Mouse (Mus musculus): Measurements from ENCODE around the gene Olfr1204. TPM values are rescaled to one million over a fixed set of nuclear protein-coding genes. Genes with fewer than 3 reads are reported as not detected.

Olfr1204 gene
- total RNA-seq (2021), result not detected
- long read RNA-seq, experiment 1, result 0 reads
- long read RNA-seq, experiment 2, result 0 reads

DNA sequence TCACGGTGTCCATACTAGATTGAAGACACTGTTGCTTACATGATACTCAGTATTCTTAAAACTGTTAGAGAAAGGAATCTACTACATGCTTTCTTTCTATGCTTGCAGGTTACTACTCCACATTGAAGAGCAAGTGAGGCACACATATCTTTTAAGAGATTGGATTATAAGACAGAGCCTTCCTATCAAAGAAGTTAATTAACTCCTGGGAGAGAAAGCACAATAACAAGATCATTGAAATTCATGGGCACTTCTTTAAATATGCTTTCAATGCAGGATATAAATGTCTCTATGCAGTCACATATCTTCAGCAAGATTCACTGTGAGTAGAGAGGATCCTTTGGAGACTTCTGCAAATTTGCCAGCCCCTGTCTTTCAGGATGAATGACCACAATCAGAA is at the start of gene Olfr1204:
Gene Olfr1204 (plus strand): TSS at position 301 of the 400 bp plus-strand sequence.
- no peak for DNase-seq

DNA sequence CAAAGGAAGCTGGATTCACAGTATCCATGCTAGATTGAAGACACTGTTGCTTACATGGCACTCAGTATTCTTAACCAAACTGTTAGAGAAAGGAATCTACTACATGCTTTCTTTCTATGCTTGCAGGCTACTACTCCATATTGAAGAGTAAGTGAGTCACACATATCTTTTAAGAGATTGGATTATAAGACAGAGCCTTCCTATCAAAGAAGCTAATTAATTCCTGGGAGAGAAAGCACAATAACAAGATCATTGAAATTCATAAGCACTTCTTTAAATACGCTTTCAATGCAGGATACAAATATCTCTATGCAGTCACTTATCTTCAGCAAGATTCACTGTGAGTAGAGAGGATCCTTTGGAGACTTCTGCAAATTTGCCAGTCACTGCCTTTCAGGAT is 34.9 kb upstream of the Olfr1204 start, which contains the start of gene Olfr1202:
Gene Olfr1202 (plus strand): TSS at position 301 of the 400 bp plus-strand sequence.
- no peak for DNase-seq

DNA sequence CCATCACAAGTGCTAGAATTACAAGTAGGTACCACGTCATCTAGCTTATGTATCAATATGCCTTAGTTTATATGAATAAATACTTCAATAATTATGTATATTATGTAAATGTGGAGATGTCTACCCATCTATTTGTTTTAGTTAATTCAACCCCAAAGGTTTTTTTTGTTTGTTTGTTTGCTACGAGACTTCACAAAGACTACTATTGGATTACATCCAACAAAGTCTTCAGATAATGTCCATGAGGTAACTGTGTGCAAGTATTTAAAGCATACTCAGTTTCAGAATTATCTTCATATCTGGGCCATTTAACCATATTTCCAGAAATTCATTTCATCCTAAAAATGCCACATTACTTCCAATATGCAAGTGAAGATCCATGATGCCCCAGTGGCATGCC is 19.7 kb upstream of the Olfr1204 start, which contains the start of gene Olfr1205:
Gene Olfr1205 (plus strand): TSS at position 301 of the 400 bp plus-strand sequence.
- DNase-seq, result no peak

DNA sequence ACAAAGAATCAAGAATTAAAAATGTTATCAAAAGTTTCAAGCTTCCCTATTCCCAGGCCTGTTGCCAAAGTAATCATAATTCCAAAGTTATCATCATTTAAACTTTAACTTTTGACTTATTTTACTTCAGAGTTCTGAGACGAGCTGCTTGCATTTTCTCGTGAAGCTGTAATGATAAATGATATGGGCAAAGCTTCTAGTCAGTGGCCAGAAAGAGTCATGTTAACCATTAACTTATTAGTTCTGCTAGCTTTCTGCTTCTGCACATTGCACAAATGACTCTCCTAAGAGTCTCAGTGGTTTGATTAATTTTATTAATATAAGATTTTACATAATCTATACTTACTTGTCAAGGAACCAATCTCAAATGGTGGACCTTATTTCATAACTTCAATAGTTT is 10.6 kb upstream of the Olfr1204 start:
- no peak for DNase-seq

DNA sequence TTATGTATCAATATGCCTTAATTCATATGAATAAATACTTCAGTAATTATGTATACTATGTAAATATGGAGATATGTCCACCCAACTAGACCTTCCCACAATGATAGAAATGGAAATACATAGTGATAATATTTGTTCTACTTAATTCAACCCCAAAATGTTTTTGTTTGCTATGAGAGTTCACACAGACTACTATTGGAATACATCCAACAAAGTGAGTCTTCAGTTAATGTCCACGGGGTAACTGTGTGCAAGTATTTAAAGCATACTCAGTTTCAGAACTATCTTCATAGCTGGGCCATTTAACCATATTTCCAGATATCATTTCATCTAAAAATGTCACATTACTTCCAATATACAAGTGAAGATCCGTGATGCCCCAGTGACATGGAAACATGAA is 13.8 kb downstream of the Olfr1204 start, which contains the start of gene Olfr1206:
Gene Olfr1206 (plus strand): TSS at position 301 of the 400 bp plus-strand sequence.
- no peak for DNase-seq

DNA sequence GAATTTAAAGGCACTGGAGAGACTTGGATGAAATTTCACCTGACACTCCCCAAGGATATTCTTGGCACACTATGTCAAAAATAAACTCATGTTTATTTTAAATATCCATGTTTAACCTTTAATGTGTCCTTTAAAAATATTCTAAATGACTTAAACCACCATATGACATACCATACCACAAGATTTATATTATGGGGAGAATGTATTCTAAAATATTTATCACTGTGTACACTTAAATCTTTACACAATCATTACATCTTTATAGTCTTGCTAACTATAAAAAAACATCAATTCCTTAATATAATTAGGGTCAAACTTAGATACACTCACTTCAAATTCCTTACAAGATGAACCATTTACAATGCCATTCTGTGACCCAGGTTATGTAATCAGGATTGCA is 53.1 kb downstream of the Olfr1204 start, which contains the start of gene Olfr1208:
Gene Olfr1208 (minus strand): TSS at position 101 of the 400 bp plus-strand sequence.
- no peak for DNase-seq

Other genes starting within 250 kb of the Olfr1204 start
- under 1 TPM in 1 of 2 experiments, not detected in 1; 0.03 TPM for gene Olfr1191-ps1, start 208.8 kb upstream of the Olfr1204 start, total RNA-seq (2021)
- not detected for gene Olfr1192-ps1, start 200.8 kb upstream of the Olfr1204 start, total RNA-seq (2021)
- not detected for gene Olfr1193, start 173.7 kb upstream of the Olfr1204 start, total RNA-seq (2021)
- gene Olfr1195, start 160.1 kb upstream of the Olfr1204 start, total RNA-seq (2021), result not detected
- gene Olfr1196, start 144.7 kb upstream of the Olfr1204 start, total RNA-seq (2021), result not detected
- gene Olfr1197, start 116.9 kb upstream of the Olfr1204 start, total RNA-seq (2021), result not detected
- gene Olfr1198, start 97.9 kb upstream of the Olfr1204 start, total RNA-seq (2021), result not detected
- gene Olfr1199, start 88.8 kb upstream of the Olfr1204 start, total RNA-seq (2021), result not detected
- not detected for gene Olfr1200, start 78.8 kb upstream of the Olfr1204 start, total RNA-seq (2021)
- not detected for gene Olfr1201, start 56.3 kb upstream of the Olfr1204 start, total RNA-seq (2021)
- not detected for gene Olfr1202, start 34.8 kb upstream of the Olfr1204 start, total RNA-seq (2021)
- not detected for gene Olfr1205, start 19.6 kb upstream of the Olfr1204 start, total RNA-seq (2021)
- not detected for gene Olfr1206, start 13.9 kb downstream of the Olfr1204 start, total RNA-seq (2021)
- not detected for gene Olfr1208, start 53.0 kb downstream of the Olfr1204 start, total RNA-seq (2021)
- gene Olfr1209, start 65.9 kb downstream of the Olfr1204 start, total RNA-seq (2021), result not detected
- gene Olfr1211, start 88.8 kb downstream of the Olfr1204 start, total RNA-seq (2021), result not detected
- not detected for gene Olfr1212, start 104.7 kb downstream of the Olfr1204 start, total RNA-seq (2021)
- not detected for gene Gm13762, start 131.0 kb downstream of the Olfr1204 start, total RNA-seq (2021)
- not detected for gene Olfr1214, start 143.4 kb downstream of the Olfr1204 start, total RNA-seq (2021)
- gene Olfr1215, start 157.7 kb downstream of the Olfr1204 start, total RNA-seq (2021), result not detected
- not detected for gene Olfr1216, start 169.0 kb downstream of the Olfr1204 start, total RNA-seq (2021)
- not detected for gene Olfr1217, start 182.8 kb downstream of the Olfr1204 start, total RNA-seq (2021)
- not detected for gene Olfr1218, start 211.9 kb downstream of the Olfr1204 start, total RNA-seq (2021)
- gene Olfr1219, start 234.2 kb downstream of the Olfr1204 start, total RNA-seq (2021), result not detected